Mouse (Mus musculus) liver, embryonic 14.5 days (tissue): ENCODE results near the gene Tbc1d4.

Experiments
- CTCF ChIP-seq: IDR thresholded peaks from 2 replicates; pipeline ENCODE4 v1.5.1; 2016; ENCODE audit warnings: antibody characterized with exemption, low read depth, control low read depth
- EP300 ChIP-seq: IDR thresholded peaks from 2 replicates; pipeline ENCODE4 v1.6.1; 2016; ENCODE audit warnings: antibody characterized with exemption, low read depth

DNA sequence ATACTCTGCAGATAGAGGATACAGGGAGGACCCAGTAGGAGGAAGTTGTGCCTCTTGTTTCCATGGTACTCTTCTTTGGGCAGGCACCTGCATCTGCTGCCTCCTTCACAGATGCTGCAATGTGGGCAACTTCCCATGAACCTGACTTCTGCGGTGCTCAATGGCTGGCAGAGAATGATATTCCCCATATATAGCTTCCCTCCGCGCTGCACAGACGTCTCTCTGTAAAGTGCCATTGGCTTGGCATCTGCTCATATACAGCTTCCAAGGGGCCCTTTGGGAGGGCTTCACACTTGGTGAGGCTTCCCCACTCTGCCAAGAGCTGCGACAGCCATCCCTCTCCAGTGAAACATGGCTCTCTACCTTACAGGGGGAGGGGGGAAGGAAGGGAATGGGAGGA lies 178.5 kb downstream of the Tbc1d4 start:
- TF ChIP-seq CTCF (no peak), EP300 (no peak)
